Mouse (Mus musculus): ENCODE measurements around the gene Gm4303. TPM values are rescaled to one million over a fixed set of nuclear protein-coding genes. Genes with fewer than 3 reads are reported as not detected.
"Not testable (repeated sequence)": the region's sequence is repeated elsewhere in the genome, so short reads cannot be mapped to it uniquely, and the experiment has no call there.

The Gm4303 gene
- total RNA-seq (2015) (not detected in 2 replicates), total RNA-seq (2017) (not detected in 2 replicates)

GRCm38 (mm10) chr10:100345672-100346071 lies at the start of gene Gm4303:
TSS of gene Gm4303 (plus strand) at chr10:100345972.
- ATAC-seq (replicated peaks; ENCODE audit: poor library complexity) = not testable (repeated sequence)

GRCm38 (mm10) chr10:100296105-100296504 lies 49.7 kb upstream of the Gm4303 start:
- ATAC-seq (replicated peaks; ENCODE audit: poor library complexity) = no peak

- ATAC-seq (replicated peaks; ENCODE audit: poor library complexity) = not testable (repeated sequence)
Measured at GRCm38 (mm10) chr10:100300106-100300505, 45.7 kb upstream of the Gm4303 start.

- ATAC-seq (replicated peaks; ENCODE audit: poor library complexity) = not testable (repeated sequence)
Measured at GRCm38 (mm10) chr10:100335376-100335775, 10.4 kb upstream of the Gm4303 start, which contains the start of gene Gm4301. TSS of gene Gm4301 (plus strand) at chr10:100335676.

GRCm38 (mm10) chr10:100340536-100340935 lies 5.2 kb upstream of the Gm4303 start, which contains the start of gene Gm4302:
TSS of gene Gm4302 (plus strand) at chr10:100340836.
- not testable (repeated sequence) for ATAC-seq (replicated peaks; ENCODE audit: poor library complexity)

- ATAC-seq (replicated peaks; ENCODE audit: poor library complexity) = not testable (repeated sequence)
Measured at GRCm38 (mm10) chr10:100350793-100351192, 5.0 kb downstream of the Gm4303 start, which contains the start of gene Gm4305. TSS of gene Gm4305 (plus strand) at chr10:100351093.

GRCm38 (mm10) chr10:100356841-100357240 lies 11.1 kb downstream of the Gm4303 start:
- not testable (repeated sequence) for ATAC-seq (replicated peaks; ENCODE audit: poor library complexity)

- ATAC-seq (replicated peaks; ENCODE audit: poor library complexity) = not testable (repeated sequence)
Measured at GRCm38 (mm10) chr10:100361038-100361437, 15.3 kb downstream of the Gm4303 start, which contains the start of gene Gm4307. TSS of gene Gm4307 (plus strand) at chr10:100361338.

- ATAC-seq (replicated peaks; ENCODE audit: poor library complexity) = not testable (repeated sequence)
Measured at GRCm38 (mm10) chr10:100382460-100382859, 36.7 kb downstream of the Gm4303 start, which contains the start of gene Gm4312. TSS of gene Gm4312 (minus strand) at chr10:100382560.

Other genes starting within 250 kb of the Gm4303 start
- not detected in 2 replicates for gene Gm4301, start 10.3 kb upstream of the Gm4303 start, total RNA-seq (2015)
- gene Gm4301, start 10.3 kb upstream of the Gm4303 start, total RNA-seq (2017) = not detected in 2 replicates
- not detected in 2 replicates for gene Gm4302, start 5.1 kb upstream of the Gm4303 start, total RNA-seq (2015)
- not detected in 2 replicates for gene Gm4302, start 5.1 kb upstream of the Gm4303 start, total RNA-seq (2017)
- not detected in 2 replicates for gene Gm4305, start 5.1 kb downstream of the Gm4303 start, total RNA-seq (2015)
- not detected in 2 replicates for gene Gm4305, start 5.1 kb downstream of the Gm4303 start, total RNA-seq (2017)
- gene Gm4307, start 15.4 kb downstream of the Gm4303 start, total RNA-seq (2015) = not detected in 2 replicates
- not detected in 2 replicates for gene Gm4307, start 15.4 kb downstream of the Gm4303 start, total RNA-seq (2017)
- gene Gm4312, start 36.6 kb downstream of the Gm4303 start, total RNA-seq (2015) = not detected in 2 replicates
- gene Gm4312, start 36.6 kb downstream of the Gm4303 start, total RNA-seq (2017) = not detected in 2 replicates
- gene Tmtc3, start 141.4 kb downstream of the Gm4303 start, total RNA-seq (2015) = 22.8 and 26.0 TPM in 2 replicates
- 4.8 and 6.6 TPM in 2 replicates for gene Tmtc3, start 141.4 kb downstream of the Gm4303 start, total RNA-seq (2017)
- gene Cep290, start 141.6 kb downstream of the Gm4303 start, total RNA-seq (2015) = 9.3 and 19.4 TPM in 2 replicates
- 9.3 and 13.5 TPM in 2 replicates for gene Cep290, start 141.6 kb downstream of the Gm4303 start, total RNA-seq (2017)
- gene 4930430F08Rik, start 244.5 kb downstream of the Gm4303 start, total RNA-seq (2015) = 11.4 and 13.3 TPM in 2 replicates
- gene 4930430F08Rik, start 244.5 kb downstream of the Gm4303 start, total RNA-seq (2017) = 11.6 and 12.2 TPM in 2 replicates
- not detected in 2 replicates for gene 1700017N19Rik, start 244.5 kb downstream of the Gm4303 start, total RNA-seq (2015)
- gene 1700017N19Rik, start 244.5 kb downstream of the Gm4303 start, total RNA-seq (2017) = not detected in 2 replicates